Mouse (Mus musculus): ENCODE data around the gene Ptrhd1.

DNA sequence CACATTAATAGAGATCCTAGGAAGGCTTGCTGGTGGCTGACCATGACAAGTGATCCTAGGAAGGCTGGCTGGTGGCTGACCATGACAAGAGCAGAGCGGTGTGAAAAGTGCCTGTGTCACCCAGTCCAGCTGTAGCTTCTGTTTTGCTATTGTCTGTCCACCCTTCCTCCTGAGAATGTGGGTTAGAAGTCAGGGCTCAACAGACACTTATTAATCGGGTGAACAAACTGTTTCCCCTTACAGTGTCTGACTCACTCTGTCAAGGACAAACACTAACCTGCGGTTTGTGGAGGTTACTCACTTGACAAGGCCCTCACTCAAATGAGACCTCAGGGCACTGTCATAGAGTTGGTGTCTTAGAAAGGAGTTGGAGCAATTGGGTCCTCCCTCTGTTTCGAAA lies 35.1 kb upstream of the Ptrhd1 start:
- TF ChIP-seq POLR2A (IDR thresholded peaks at IDR 0.05; ENCODE audit: borderline replicate concordance, insufficient read depth, low read length) (no peak), CTCF (IDR thresholded peaks at IDR 0.05; ENCODE audit: borderline replicate concordance, insufficient read depth, low read depth, low read length) (no peak)
